Mouse (Mus musculus) brain, embryonic 14.5 days (tissue): Measurements from ENCODE around the gene Msi2.

Source experiments
- CTCF ChIP-seq: fragments of 200-500 bp; IDR thresholded peaks from 2 replicates; pipeline ENCODE4 v1.5.1; 2012; ENCODE audit warnings: inconsistent platforms, mild to moderate bottlenecking, moderate library complexity, borderline replicate concordance; ENCODE audit not compliant: insufficient read depth, insufficient read length; ENCODE audit errors: extremely low read depth
- POLR2A ChIP-seq: fragments of 200-500 bp; IDR thresholded peaks from 2 replicates; pipeline ENCODE4 v1.6.1; 2012; ENCODE audit warnings: mild to moderate bottlenecking, inconsistent platforms, borderline replicate concordance; ENCODE audit not compliant: poor library complexity, insufficient read depth, insufficient read length, severe bottlenecking; ENCODE audit errors: extremely low read depth

- no peak for TF ChIP-seq CTCF
- no peak for TF ChIP-seq POLR2A
These were observed 45.1 kb upstream of the Msi2 start for GRCm38 (mm10) chr11:88763371-88763770.
